Mouse (Mus musculus): ENCODE data around the gene Rilpl1. TPM values are rescaled to one million over a fixed set of nuclear protein-coding genes. Genes with fewer than 3 reads are reported as not detected.

Gene Rilpl1
- polyA plus RNA-seq, 1 experiment from 2014 or later: 13.9 TPM

DNA sequence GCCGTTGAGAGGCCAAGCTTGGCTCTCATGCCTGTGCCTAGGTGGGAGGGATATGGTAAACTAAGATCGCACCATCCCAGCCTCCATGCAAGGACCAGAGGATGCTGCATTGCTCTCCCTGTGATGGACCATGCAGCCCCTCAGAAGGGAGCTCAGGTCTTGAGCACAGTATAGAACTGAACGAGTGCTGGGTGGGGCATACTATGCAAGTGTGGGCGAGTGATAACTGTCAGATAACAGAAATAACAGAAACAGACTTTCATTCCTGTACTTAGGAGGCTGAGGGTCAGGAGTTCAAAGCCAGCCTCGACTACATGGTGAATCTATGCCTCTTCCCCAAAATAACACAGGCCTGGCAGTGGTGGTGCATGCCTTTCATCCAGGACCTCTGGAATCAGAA, 3.8 kb upstream of the Rilpl1 start:
- ATAC-seq: no peak
- peaks cover 6% of the 10 kb centered on the region for H3K4me1 ChIP-seq (ENCODE audit: control insufficient read depth, insufficient read depth, low read depth, low read length)
- WGBS: 66% methylated on average over 5 of the region's 5 CpGs

DNA sequence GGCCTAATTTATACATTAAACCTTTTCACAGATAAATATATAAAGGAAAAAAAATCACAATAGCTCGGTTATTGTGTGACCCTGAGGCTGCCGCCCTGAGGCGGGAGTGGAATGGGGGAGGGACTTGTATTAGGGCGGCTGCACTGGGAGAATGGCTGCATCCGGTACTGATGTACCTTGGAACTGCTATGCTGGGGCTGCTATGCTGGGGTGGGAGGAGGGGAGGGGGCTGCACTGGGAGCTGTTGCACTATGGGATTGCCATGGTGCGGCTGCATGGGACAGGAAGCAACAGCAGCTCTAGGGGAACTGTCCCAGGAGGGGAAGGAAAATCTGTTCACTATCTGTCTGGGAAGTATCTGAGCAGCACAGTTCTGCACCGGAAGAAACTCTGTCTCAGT, 1.3 kb upstream of the Rilpl1 start:
- 36% methylated on average over 7 of the region's 7 CpGs for WGBS
- Histone ChIP-seq H3K4me3 (ENCODE audit: low read length) (no peak overlapping the region), H3K36me3 (ENCODE audit: control insufficient read depth, insufficient read depth, low read length) (no peaks in the 10 kb centered on the region), H3K27me3 (replicated peaks; ENCODE audit: control insufficient read depth, insufficient read depth, low read length) (no peaks in the 10 kb centered on the region), H3K4me2 (ENCODE audit: low read length) (no peak overlapping the region), H3K4me1 (ENCODE audit: control insufficient read depth, insufficient read depth, low read depth, low read length) (peaks cover 24% of the 10 kb centered on the region), H3K9me3 (ENCODE audit: control insufficient read depth, low read length) (no peaks in the 10 kb centered on the region), H3K27ac (ENCODE audit: low read depth, low read length) (no peak overlapping the region), H3K9ac (ENCODE audit: low read depth, low read length) (no peak overlapping the region)
- ATAC-seq: no peak

More for the DNA sequence above, 3.8 kb upstream of the Rilpl1 start:
- no peaks in the 10 kb centered on the region for H3K9me3 ChIP-seq (ENCODE audit: control insufficient read depth, low read length)
- H3K27ac ChIP-seq (ENCODE audit: low read depth, low read length): no peak overlapping the region
- H3K36me3 ChIP-seq (ENCODE audit: control insufficient read depth, insufficient read depth, low read length): no peaks in the 10 kb centered on the region
- no peak overlapping the region for H3K9ac ChIP-seq (ENCODE audit: low read depth, low read length)
- H3K27me3 ChIP-seq (replicated peaks; ENCODE audit: control insufficient read depth, insufficient read depth, low read length): no peaks in the 10 kb centered on the region
- no peak overlapping the region for H3K4me3 ChIP-seq (ENCODE audit: low read length)
- no peak overlapping the region for H3K4me2 ChIP-seq (ENCODE audit: low read length)

DNA sequence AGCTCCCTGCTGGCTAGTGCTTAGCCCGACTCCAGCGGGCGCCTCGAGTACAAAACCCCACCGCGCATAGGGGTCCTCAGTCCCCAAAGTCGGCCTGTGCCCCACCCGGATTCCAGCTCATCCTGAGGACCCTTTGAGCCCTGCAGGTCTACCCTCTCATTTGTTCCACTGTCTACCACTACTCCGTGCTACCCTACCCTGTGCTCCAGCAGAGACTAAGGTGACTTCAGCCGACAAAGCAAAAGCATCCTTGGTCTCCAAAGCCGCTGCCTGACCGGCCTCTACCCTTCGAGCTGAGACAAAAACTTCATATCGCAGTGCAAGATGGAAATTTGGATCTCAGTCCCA, 366 bp upstream of the Rilpl1 start:
- Histone ChIP-seq H3K4me3 (ENCODE audit: low read length) (peak overlapping the region; percentile 82), H3K36me3 (ENCODE audit: control insufficient read depth, insufficient read depth, low read length) (no peaks in the 10 kb centered on the region), H3K27ac (ENCODE audit: low read depth, low read length) (peak overlapping the region; percentile 86), H3K9me3 (ENCODE audit: control insufficient read depth, low read length) (no peaks in the 10 kb centered on the region), H3K9ac (ENCODE audit: low read depth, low read length) (peak overlapping the region; percentile 84), H3K27me3 (replicated peaks; ENCODE audit: control insufficient read depth, insufficient read depth, low read length) (no peaks in the 10 kb centered on the region), H3K4me2 (ENCODE audit: low read length) (peak overlapping the region; percentile 84), H3K4me1 (ENCODE audit: control insufficient read depth, insufficient read depth, low read depth, low read length) (peaks cover 24% of the 10 kb centered on the region)
- 13% methylated on average over 14 of the region's 14 CpGs for WGBS
- ATAC-seq: no peak; the same call in 1 of the 2 replicates

DNA sequence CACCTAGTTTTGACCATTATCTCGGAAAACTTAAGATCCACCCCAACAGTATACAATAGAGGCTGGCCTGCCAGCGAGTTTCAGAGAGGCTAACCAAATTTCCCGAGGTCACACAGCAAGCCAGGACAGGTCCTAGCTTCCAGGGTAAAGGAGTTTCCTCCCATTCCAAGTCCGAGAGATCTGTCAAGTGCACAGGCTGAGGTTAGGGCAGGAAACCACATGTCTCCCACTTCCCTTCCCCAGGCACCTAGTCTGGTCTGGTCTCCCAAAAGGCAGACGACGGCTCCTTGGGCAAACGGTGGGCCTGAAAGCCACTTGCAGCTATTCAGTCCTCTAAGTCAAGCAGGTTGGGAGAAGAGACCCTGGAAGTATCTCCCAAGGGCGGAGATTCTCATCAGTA, 1.5 kb downstream of the Rilpl1 start:
- Histone ChIP-seq H3K27ac (ENCODE audit: low read depth, low read length) (no peak overlapping the region), H3K4me3 (ENCODE audit: low read length) (peak overlapping the region; percentile 82), H3K4me2 (ENCODE audit: low read length) (peak overlapping the region; percentile 84), H3K9me3 (ENCODE audit: control insufficient read depth, low read length) (no peaks in the 10 kb centered on the region), H3K4me1 (ENCODE audit: control insufficient read depth, insufficient read depth, low read depth, low read length) (peaks cover 24% of the 10 kb centered on the region), H3K27me3 (replicated peaks; ENCODE audit: control insufficient read depth, insufficient read depth, low read length) (no peaks in the 10 kb centered on the region), H3K9ac (ENCODE audit: low read depth, low read length) (peak overlapping the region; percentile 84), H3K36me3 (ENCODE audit: control insufficient read depth, insufficient read depth, low read length) (no peaks in the 10 kb centered on the region)
- 65% methylated on average over 8 of the region's 8 CpGs for WGBS
- no peak for ATAC-seq

DNA sequence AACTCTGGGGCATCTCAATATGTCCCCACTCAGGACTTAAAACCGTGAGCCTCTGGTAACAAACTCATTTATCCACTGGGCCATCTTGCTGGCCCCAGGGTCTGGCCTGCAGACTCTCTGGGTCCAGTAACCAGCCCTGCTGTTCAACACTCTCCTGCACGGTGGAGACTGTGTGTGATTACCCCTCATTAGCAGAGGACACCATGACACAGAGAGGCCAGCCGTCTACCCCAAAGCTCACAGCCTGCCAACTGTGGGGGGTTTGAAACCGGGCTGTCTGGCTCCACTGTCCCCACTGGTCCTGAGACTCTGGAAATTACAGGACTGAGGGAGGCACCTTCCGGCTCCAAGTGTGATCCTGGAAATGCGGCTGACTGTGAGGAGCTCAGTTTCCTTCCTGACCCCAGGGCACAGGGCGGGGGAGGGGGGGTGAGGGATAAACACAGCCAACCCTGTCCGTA, 2.0 kb downstream of the Rilpl1 start:
- WGBS: 34% methylated on average over 8 of the region's 8 CpGs
- Histone ChIP-seq H3K27me3 (replicated peaks; ENCODE audit: control insufficient read depth, insufficient read depth, low read length) (no peaks in the 10 kb centered on the region), H3K27ac (ENCODE audit: low read depth, low read length) (peak overlapping the region; percentile 23; the same call in 1 of the 2 replicates), H3K9me3 (ENCODE audit: control insufficient read depth, low read length) (no peaks in the 10 kb centered on the region), H3K4me3 (ENCODE audit: low read length) (peak overlapping the region; percentile 25), H3K9ac (ENCODE audit: low read depth, low read length) (peak overlapping the region; percentile 14), H3K4me2 (ENCODE audit: low read length) (peak overlapping the region; percentile 84), H3K36me3 (ENCODE audit: control insufficient read depth, insufficient read depth, low read length) (no peaks in the 10 kb centered on the region), H3K4me1 (ENCODE audit: control insufficient read depth, insufficient read depth, low read depth, low read length) (peaks cover 24% of the 10 kb centered on the region)
- ATAC-seq: no peak

DNA sequence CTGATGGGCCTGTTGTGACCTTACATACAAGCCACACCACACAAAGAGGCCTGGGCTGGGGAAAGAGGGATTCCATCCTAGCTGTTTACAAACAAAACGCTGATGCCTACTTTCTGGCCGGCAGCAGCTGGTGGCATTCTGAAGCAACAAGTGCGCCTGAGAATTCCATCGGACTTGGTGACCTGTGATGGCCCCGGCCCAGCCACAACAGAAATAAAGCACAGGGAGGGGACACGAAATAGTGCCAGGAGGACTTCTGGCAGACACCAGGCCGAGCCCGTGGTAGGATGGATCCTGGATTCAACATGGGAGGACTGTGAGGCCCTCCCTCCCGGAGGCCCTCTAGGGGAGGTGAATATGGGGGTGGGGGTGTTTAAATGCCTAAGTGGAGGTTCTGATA, 2.4 kb downstream of the Rilpl1 start:
- 29% methylated on average over 9 of the region's 9 CpGs for WGBS
- Histone ChIP-seq H3K9ac (ENCODE audit: low read depth, low read length) (peak overlapping the region; percentile 14), H3K9me3 (ENCODE audit: control insufficient read depth, low read length) (no peaks in the 10 kb centered on the region), H3K27ac (ENCODE audit: low read depth, low read length) (0 out of 2 replicates have a peak overlapping the region, but pooled peaks have one; percentile 23), H3K27me3 (replicated peaks; ENCODE audit: control insufficient read depth, insufficient read depth, low read length) (no peaks in the 10 kb centered on the region), H3K4me3 (ENCODE audit: low read length) (peak overlapping the region; percentile 25), H3K4me2 (ENCODE audit: low read length) (peak overlapping the region; percentile 84), H3K4me1 (ENCODE audit: control insufficient read depth, insufficient read depth, low read depth, low read length) (peaks cover 24% of the 10 kb centered on the region), H3K36me3 (ENCODE audit: control insufficient read depth, insufficient read depth, low read length) (no peaks in the 10 kb centered on the region)
- no peak for ATAC-seq

DNA sequence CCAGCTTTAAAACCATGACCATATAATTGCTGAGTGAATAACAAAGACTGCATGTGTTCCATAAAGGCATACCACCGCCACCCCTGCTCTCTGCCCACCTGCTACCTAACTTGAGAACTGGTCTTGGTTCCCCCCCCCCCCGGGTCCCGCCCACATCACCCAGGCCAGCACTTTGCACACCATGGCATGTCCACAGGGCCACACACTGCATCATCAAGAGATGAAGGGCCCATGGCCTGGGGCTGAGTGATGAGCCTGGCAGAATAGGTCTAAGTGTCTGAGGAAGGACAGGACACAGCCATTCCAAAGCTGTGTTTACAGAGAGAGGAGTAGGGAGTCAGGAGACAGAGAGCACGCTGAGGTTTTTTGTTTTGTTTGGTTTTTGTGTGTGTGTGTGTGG, 2.8 kb downstream of the Rilpl1 start:
- 59% methylated on average over 4 of the region's 4 CpGs for WGBS

DNA sequence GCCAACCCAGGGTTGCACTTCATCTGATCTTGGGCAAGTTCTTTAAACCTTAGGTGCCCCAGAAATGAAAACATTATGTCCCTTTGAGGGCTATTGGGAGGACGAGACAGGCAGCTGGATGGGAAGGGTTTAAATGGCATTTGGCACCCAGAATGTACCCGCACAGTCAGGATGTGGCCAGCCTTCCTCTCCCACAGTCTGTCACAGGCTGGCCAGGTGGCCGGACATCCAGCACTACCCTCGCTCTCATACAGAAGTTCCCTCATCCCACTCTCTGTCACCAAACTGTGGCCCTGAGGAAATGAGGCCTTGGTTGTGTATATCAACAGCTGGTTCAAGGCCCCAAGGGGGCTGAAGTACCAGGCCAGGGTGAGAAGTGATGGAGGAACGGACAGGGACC, 6.2 kb downstream of the Rilpl1 start:
- ATAC-seq: no peak
- H3K4me1 ChIP-seq (ENCODE audit: control insufficient read depth, insufficient read depth, low read depth, low read length): peaks cover 18% of the 10 kb centered on the region
- H3K4me2 ChIP-seq (ENCODE audit: low read length): no peak overlapping the region
- no peak overlapping the region for H3K27ac ChIP-seq (ENCODE audit: low read depth, low read length)
- H3K9me3 ChIP-seq (ENCODE audit: control insufficient read depth, low read length): no peaks in the 10 kb centered on the region
- H3K27me3 ChIP-seq (replicated peaks; ENCODE audit: control insufficient read depth, insufficient read depth, low read length): no peaks in the 10 kb centered on the region
- 96% methylated on average over 5 of the region's 5 CpGs for WGBS
- H3K4me3 ChIP-seq (ENCODE audit: low read length): no peak overlapping the region
- 0 out of 2 replicates have a peak, but pooled peaks cover 6% of the 10 kb centered on the region for H3K36me3 ChIP-seq (ENCODE audit: control insufficient read depth, insufficient read depth, low read length)
- H3K9ac ChIP-seq (ENCODE audit: low read depth, low read length): no peak overlapping the region

More for the DNA sequence above, 2.8 kb downstream of the Rilpl1 start:
- Histone ChIP-seq H3K36me3 (ENCODE audit: control insufficient read depth, insufficient read depth, low read length) (no peaks in the 10 kb centered on the region), H3K27ac (ENCODE audit: low read depth, low read length) (no peak overlapping the region), H3K4me1 (ENCODE audit: control insufficient read depth, insufficient read depth, low read depth, low read length) (peaks cover 24% of the 10 kb centered on the region), H3K9me3 (ENCODE audit: control insufficient read depth, low read length) (no peaks in the 10 kb centered on the region), H3K27me3 (replicated peaks; ENCODE audit: control insufficient read depth, insufficient read depth, low read length) (no peaks in the 10 kb centered on the region), H3K4me2 (ENCODE audit: low read length) (peak overlapping the region; percentile 84), H3K9ac (ENCODE audit: low read depth, low read length) (peak overlapping the region; percentile 14), H3K4me3 (ENCODE audit: low read length) (peak overlapping the region; percentile 25; the same call in 1 of the 2 replicates)
- no peak for ATAC-seq

DNA sequence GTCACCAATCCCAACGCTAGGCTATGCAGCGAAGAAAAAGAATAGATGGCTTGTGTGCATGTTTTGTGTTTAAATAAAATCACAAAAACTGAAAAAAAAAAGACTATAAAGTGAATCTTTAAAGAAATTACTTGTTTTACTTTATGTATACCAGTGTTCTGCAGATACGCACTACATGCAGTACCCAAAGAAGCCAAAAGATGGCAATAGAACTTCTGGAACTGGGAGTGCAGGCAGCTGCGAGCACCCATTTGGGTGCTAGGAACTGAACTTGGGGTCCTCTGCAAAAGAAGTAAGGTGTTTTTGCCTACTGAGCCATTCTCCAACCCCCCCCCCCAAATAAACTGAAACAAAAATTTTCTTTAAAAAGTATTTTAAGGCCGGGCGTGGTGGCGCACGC, 8.2 kb downstream of the Rilpl1 start:
- no peaks in the 10 kb centered on the region for H3K4me1 ChIP-seq (ENCODE audit: control insufficient read depth, insufficient read depth, low read depth, low read length)
- H3K9me3 ChIP-seq (ENCODE audit: control insufficient read depth, low read length): no peaks in the 10 kb centered on the region
- H3K9ac ChIP-seq (ENCODE audit: low read depth, low read length): no peak overlapping the region
- ATAC-seq: no peak
- 95% methylated on average over 8 of the region's 8 CpGs for WGBS
- H3K4me2 ChIP-seq (ENCODE audit: low read length): no peak overlapping the region
- no peak overlapping the region for H3K27ac ChIP-seq (ENCODE audit: low read depth, low read length)
- H3K4me3 ChIP-seq (ENCODE audit: low read length): no peak overlapping the region
- no peaks in the 10 kb centered on the region for H3K27me3 ChIP-seq (replicated peaks; ENCODE audit: control insufficient read depth, insufficient read depth, low read length)
- 0 out of 2 replicates have a peak, but pooled peaks cover 6% of the 10 kb centered on the region for H3K36me3 ChIP-seq (ENCODE audit: control insufficient read depth, insufficient read depth, low read length)

DNA sequence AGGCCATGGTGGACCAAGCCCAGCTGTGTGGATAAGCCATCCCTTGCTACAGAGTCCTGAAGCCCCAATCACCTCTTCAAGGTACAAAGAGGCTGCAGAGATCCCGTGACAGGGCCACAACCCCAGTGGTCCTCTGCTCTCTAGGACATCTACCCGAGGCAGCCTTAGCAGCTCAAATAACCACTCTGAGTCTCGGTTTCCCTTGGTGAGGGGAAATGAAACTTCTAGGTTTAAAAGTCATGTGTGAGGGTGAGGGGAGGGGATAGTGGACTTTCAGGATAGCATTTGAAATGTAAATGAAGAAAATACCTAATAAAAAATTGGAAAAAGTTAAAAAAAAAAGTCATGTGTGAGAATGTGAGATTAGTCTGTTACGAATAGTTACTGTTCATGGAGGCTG, 9.6 kb downstream of the Rilpl1 start:
- WGBS: 89% methylated on average over 4 of the region's 4 CpGs
- no peaks in the 10 kb centered on the region for H3K27me3 ChIP-seq (replicated peaks; ENCODE audit: control insufficient read depth, insufficient read depth, low read length)
- H3K36me3 ChIP-seq (ENCODE audit: control insufficient read depth, insufficient read depth, low read length): 0 out of 2 replicates have a peak, but pooled peaks cover 6% of the 10 kb centered on the region
- H3K9me3 ChIP-seq (ENCODE audit: control insufficient read depth, low read length): no peaks in the 10 kb centered on the region
- no peak overlapping the region for H3K4me3 ChIP-seq (ENCODE audit: low read length)
- ATAC-seq: no peak
- H3K27ac ChIP-seq (ENCODE audit: low read depth, low read length): no peak overlapping the region
- H3K4me2 ChIP-seq (ENCODE audit: low read length): no peak overlapping the region
- H3K4me1 ChIP-seq (ENCODE audit: control insufficient read depth, insufficient read depth, low read depth, low read length): no peaks in the 10 kb centered on the region
- H3K9ac ChIP-seq (ENCODE audit: low read depth, low read length): no peak overlapping the region
